Mouse (Mus musculus) effector memory CD4-positive, alpha-beta T cell, adult 7 months (primary cell): ENCODE data around the gene Esp6. TPM values are rescaled to one million over a fixed set of nuclear protein-coding genes. Genes with fewer than 3 reads are reported as not detected.

ENCODE experiments used
- polyA plus RNA-seq: library from polyadenylated mRNA; unstranded; fragments of 100-300 nt; shearing (Covaris generic); gene quantifications from one replicate; pipeline ENCODE4 v1.2.1, GENCODE M21; 2017

Esp6 gene
- polyA plus RNA-seq, result not detected

DNA sequence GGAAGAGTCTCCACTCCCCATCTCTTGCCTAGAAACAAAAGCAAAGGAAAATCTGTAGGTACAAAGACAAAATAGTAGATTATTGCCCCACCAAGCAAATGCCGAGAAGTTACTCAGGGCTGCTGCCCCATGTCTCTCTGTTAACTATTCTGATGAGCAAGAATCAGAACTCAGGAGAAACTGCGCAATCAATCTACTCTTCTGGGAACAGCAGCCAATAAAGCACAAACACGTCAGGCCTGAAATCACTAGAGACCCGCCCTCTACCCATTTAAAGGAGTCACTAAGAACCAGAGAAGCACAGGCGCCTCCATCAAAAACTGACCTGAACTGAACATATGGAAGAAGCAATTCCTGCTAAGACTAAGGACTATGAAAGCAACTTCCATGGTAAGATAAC is at the start of gene Esp6:
Esp6 (plus strand) TSS at position 301 of the 400 bp plus-strand sequence.

GRCm38 (mm10) chr17:40519818-40520217 is 41.5 kb upstream of the Esp6 start, which contains the start of gene Esp8:
Esp8 (plus strand) TSS chr17:40520022.

GRCm38 (mm10) chr17:40598294-40598693 is 37.0 kb downstream of the Esp6 start, which contains the start of gene Esp4:
Esp4 (plus strand) TSS chr17:40598594.

Other genes starting within 250 kb of the Esp6 start
- gene Crisp1, start 242.3 kb upstream of the Esp6 start, polyA plus RNA-seq, result not detected
- gene Esp8, start 41.5 kb upstream of the Esp6 start, polyA plus RNA-seq, result not detected
- not detected for gene Esp4, start 37.1 kb downstream of the Esp6 start, polyA plus RNA-seq
- not detected for gene Esp3, start 70.6 kb downstream of the Esp6 start, polyA plus RNA-seq
- not detected for gene Esp1, start 165.6 kb downstream of the Esp6 start, polyA plus RNA-seq
- 0.34 TPM for gene Crisp2, start 245.5 kb downstream of the Esp6 start, polyA plus RNA-seq
- gene Rhag, start 249.6 kb downstream of the Esp6 start, polyA plus RNA-seq, result not detected